Mouse (Mus musculus): ENCODE measurements at regions not wholly inside any gene's neighbourhood (a gene's known extent, or its start where the extent isn't known, plus 50 kb on each side); places are given as distances from the start of the nearest gene placed in this dataset.

- no peak for DNase-seq
These were observed 232.6 kb downstream of the Ube2cbp start for GRCm38 (mm10) chr9:86232174-86232573.

DNA sequence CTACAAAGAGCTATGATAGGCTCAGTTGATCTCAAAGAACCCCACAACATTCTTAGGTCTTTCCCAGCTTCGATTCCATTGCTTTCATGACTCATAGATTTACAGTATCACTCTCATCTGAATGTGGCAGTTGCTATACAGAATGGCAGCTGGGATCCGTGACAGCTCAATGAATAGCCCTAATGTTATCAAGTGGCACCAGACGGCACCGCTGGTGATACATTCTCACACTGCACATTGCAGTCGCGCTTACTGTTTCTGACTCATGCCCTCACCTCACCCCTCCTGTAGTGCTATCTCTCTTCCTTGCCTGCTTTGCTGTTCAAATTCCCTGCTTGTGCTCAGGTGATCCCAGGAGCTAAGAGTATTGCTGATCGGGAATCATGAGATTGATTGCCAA lies 231.0 kb downstream of the Ube2cbp start:
- no peak for DNase-seq

GRCm38 (mm10) chr9:86238691-86239090 lies 226.1 kb downstream of the Ube2cbp start:
- no peak for DNase-seq

DNA sequence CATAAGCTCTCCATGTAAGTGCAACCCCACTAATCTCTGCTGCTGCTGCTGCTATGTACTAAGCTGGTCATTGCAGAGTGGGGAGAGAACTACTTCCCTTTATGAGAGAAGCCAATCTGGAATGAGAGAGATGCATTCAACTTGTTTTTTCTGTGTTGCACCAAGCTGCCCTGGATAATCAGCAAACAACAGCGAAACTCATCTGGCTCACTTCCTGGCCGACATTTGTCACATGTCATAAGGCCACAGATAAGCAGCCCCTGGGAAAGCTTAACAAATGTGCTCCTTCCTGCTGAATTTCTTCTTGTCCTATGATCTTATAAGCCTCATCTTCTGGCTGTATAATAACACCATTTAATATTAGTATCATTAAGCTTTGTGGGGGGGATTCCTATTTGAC lies 224.5 kb downstream of the Ube2cbp start:
- no peak for DNase-seq

- no peak for DNase-seq
These were observed 223.9 kb downstream of the Ube2cbp start for GRCm38 (mm10) chr9:86240896-86241295.

GRCm38 (mm10) chr9:86250197-86250596 lies 214.6 kb downstream of the Ube2cbp start:
- no peak for DNase-seq

- no peak for DNase-seq
These were observed 213.4 kb downstream of the Ube2cbp start for GRCm38 (mm10) chr9:86251331-86251730.
